Mouse (Mus musculus): ENCODE measurements around the gene Calcr. TPM values are rescaled to one million over a fixed set of nuclear protein-coding genes. Genes with fewer than 3 reads are reported as not detected.

Calcr gene
- polyA plus RNA-seq (2012; rRNA removed), result not detected in 2 replicates

DNA sequence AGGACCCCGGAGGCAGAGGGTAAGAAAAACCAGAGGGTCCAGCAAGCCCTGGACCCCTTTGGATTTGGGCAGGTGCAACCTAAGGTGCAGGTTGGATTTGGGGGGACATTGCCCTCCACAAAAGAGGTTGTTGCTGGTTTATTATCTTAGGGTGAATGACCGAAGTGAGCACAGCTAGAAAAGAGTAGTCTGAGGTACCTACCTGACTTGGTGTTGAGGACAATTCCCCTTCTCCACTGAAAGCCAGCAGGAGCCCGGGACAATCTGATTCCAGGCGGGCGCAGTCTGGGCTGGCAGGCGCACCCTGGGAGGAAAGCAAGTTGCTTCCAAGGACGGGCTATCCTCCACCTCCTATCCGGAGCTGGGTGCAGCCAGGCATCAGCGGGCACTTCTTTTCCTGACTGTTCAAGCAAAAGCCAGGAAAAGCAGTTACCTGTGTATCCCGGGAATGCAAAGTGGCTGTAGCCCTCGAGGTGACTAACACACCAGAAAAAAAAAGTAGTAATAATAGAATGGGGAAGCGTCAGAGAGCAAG is at the start of gene Calcr:
Calcr (minus strand) TSS at position 485 of the 535 bp plus-strand sequence.

Other genes with a start within 250 kb of the Calcr start
- 0.17 and 0.36 TPM in 2 replicates for gene Tfpi2, start 224.2 kb upstream of the Calcr start, polyA plus RNA-seq (2012; rRNA removed)
- gene Gngt1, start 229.1 kb upstream of the Calcr start, polyA plus RNA-seq (2012; rRNA removed), result not detected in 2 replicates
- gene Gng11, start 239.2 kb upstream of the Calcr start, polyA plus RNA-seq (2012; rRNA removed), result 3.5 and 4.8 TPM in 2 replicates